Mouse (Mus musculus) E14TG2a.4 (cell line): ENCODE data around the gene Lgmn.

ENCODE experiments used
- CTCF ChIP-seq: conservative IDR thresholded peaks from 2 replicates; pipeline ENCODE4 v1.5.1; 2014; ENCODE audit warnings: low read length
- NANOG ChIP-seq: IDR thresholded peaks from 2 replicates; pipeline ENCODE4 v1.6.1; 2014; ENCODE audit warnings: borderline replicate concordance, low read length, mixed read lengths
- POU5F1 ChIP-seq: IDR thresholded peaks from 2 replicates; pipeline ENCODE4 v1.6.1; 2014; ENCODE audit warnings: low read length, borderline replicate concordance

DNA sequence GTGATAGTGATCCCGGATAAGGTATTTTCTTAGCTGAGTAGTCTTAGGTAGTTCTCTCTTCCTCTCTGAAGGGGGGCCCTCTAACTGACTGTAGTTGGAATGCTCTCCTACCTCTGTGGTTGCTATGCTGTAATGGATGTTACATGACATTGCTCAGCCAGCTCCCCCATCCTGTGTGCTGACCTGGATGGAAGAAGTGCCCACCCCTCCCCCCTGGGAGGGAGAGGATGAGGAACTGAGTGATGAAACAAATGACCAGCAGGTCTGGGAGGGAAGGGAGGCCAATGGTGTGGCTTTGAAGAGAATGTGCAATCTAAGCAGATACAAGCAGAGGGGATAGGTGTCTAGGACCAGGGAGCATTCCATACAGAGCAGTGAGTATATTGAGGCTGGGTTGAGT, 82.8 kb downstream of the Lgmn start:
- TF ChIP-seq CTCF, result no peak
- no peak for TF ChIP-seq NANOG
- no peak for TF ChIP-seq POU5F1
